Comparison of ENCODE assay signal across 29 mouse cellular contexts in the genomic region with DNA sequence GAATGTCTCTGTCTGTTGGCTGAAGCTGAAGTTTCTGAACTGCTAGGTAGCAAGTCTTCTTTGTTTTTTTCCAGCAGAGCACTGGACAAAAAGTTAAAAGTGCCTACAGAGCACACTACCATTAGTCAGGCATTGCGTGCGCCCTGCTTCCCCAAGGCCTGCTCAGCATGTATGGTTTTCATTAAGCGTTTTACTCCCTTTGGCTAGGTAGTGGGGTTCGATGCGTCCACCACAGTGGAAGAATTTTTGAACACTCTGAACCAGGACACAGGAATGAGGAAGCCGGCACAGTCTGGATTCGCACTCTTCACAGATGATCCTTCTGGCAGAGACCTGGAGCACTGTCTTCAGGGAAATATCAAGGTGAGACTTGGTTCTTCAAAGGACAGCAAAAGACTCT. TPM values are rescaled to one million over a fixed set of nuclear protein-coding genes. Genes with fewer than 3 reads are reported as not detected.
DNase-seq lines count a peak whose midpoint lies in the region; ATAC-seq lines count a peak whose summit lies in the region.
"Had no signal": no experiment of that assay in that cellular context is flagged by ENCODE, and none has a peak within 500 bp of the region (broad histone marks: within the 10 kb centered on the region; RNA-seq: fewer than 3 reads in every experiment).

No protein-coding gene starts in this region.

- H3K4me3 ChIP-seq in forebrain, embryonic 11.5 days (ENCODE audit: low read depth, low read length) = no peak overlapping the region
- H3K4me3 ChIP-seq in forebrain, embryonic 16.5 days (replicated peaks; ENCODE audit: low read length) = no peak overlapping the region
- no peak overlapping the region for H3K4me3 ChIP-seq in embryonic facial prominence, embryonic 14.5 days (ENCODE audit: low read depth, low read length)
- H3K4me3 ChIP-seq in limb, embryonic 12.5 days (replicated peaks) = no peak overlapping the region
- H3K4me3 ChIP-seq in midbrain, embryonic 14.5 days (replicated peaks; ENCODE audit: low read depth, low read length) = no peak overlapping the region
- H3K4me3 ChIP-seq: forebrain, embryonic 10.5 days; heart, embryonic 12.5 days; left cerebral cortex, adult 2 months; liver, embryonic 12.5 days; megakaryocyte, embryonic 14.5 days; midbrain, embryonic 12.5 days; neural tube, embryonic 13.5 days had no signal

- no peaks in the 10 kb centered on the region for H3K27me3 ChIP-seq in forebrain, embryonic 11.5 days (ENCODE audit: control insufficient read depth, insufficient read depth, low read length)
- no peaks in the 10 kb centered on the region for H3K27me3 ChIP-seq in forebrain, embryonic 16.5 days (replicated peaks; ENCODE audit: control insufficient read depth, insufficient read depth, low read length)
- no peaks in the 10 kb centered on the region for H3K27me3 ChIP-seq in embryonic facial prominence, embryonic 14.5 days (replicated peaks; ENCODE audit: control insufficient read depth, insufficient read depth, low read length)
- H3K27me3 ChIP-seq in limb, embryonic 12.5 days = no peaks in the 10 kb centered on the region
- H3K27me3 ChIP-seq in midbrain, embryonic 14.5 days (ENCODE audit: control insufficient read depth, insufficient read depth, low read length) = no peaks in the 10 kb centered on the region
- H3K27me3 ChIP-seq: CH12.LX; heart, embryonic 12.5 days; liver, embryonic 12.5 days; midbrain, embryonic 12.5 days; neural tube, embryonic 13.5 days had no signal

- no peaks in the 10 kb centered on the region for H3K4me1 ChIP-seq in forebrain, embryonic 11.5 days (replicated peaks; ENCODE audit: control insufficient read depth, insufficient read depth, low read length)
- H3K4me1 ChIP-seq in forebrain, embryonic 16.5 days (replicated peaks; ENCODE audit: control insufficient read depth, insufficient read depth, low read length) = peaks cover 11% of the 10 kb centered on the region
- H3K4me1 ChIP-seq in embryonic facial prominence, embryonic 14.5 days (ENCODE audit: control insufficient read depth, insufficient read depth, low read length) = peaks cover 11% of the 10 kb centered on the region; the same call in 1 of the 2 replicates
- peaks cover 20% of the 10 kb centered on the region for H3K4me1 ChIP-seq in limb, embryonic 12.5 days (replicated peaks)
- 0 out of 2 replicates have a peak, but pooled peaks cover 9% of the 10 kb centered on the region for H3K4me1 ChIP-seq in midbrain, embryonic 14.5 days (ENCODE audit: control insufficient read depth, insufficient read depth, low read length)
- H3K4me1 ChIP-seq: liver, embryonic 12.5 days; megakaryocyte, embryonic 14.5 days had no signal

- ATAC-seq in forebrain, embryonic 11.5 days (replicated peaks; ENCODE audit: low FRiP score) = no peak
- ATAC-seq in forebrain, embryonic 16.5 days = no peak
- no peak for ATAC-seq in embryonic facial prominence, embryonic 14.5 days (ENCODE audit: low read depth)
- ATAC-seq in limb, embryonic 12.5 days (ENCODE audit: insufficient number of reproducible peaks, insufficient read depth, low FRiP score, low TSS enrichment, low read depth) = no peak
- ATAC-seq in midbrain, embryonic 14.5 days (ENCODE audit: low FRiP score, low TSS enrichment) = no peak
- ATAC-seq: forebrain, postnatal 0 days; intestine, postnatal 0 days; liver, embryonic 12.5 days; liver, postnatal 0 days had no signal

- DNase-seq in forebrain, embryonic 11.5 days (ENCODE audit: low spot score) = peak; percentile 20
- DNase-seq in NIH3T3 (ENCODE audit: low read depth) = peak; percentile 17
- peak; percentile 34 for DNase-seq in embryonic facial prominence, embryonic 14.5 days (ENCODE audit: low spot score)
- no peak for DNase-seq in left cerebral cortex, adult 8-10 months (ENCODE audit: low spot score in 2 of 2)
- no peak for DNase-seq in adrenal gland, postnatal 4 days (ENCODE audit: low spot score in 2 of 2)
- DNase-seq in midbrain, embryonic 14.5 days = no peak
- DNase-seq: adrenal gland, adult 8-10 months; cerebellum, adult 11 months; cerebellum, adult 9-10 months; cerebellum, postnatal 36 days; forebrain, postnatal 0 days; gastrocnemius, postnatal 14 days; kidney, adult 9 months; kidney, postnatal 10 days; liver, postnatal 0 days; lung, postnatal 36 days; thymus, postnatal 14 days had no signal

- H3K9ac ChIP-seq in forebrain, embryonic 11.5 days (ENCODE audit: low read length) = no peak overlapping the region
- H3K9ac ChIP-seq in forebrain, embryonic 16.5 days (replicated peaks; ENCODE audit: low read depth, low read length) = no peak overlapping the region
- no peak overlapping the region for H3K9ac ChIP-seq in embryonic facial prominence, embryonic 14.5 days (ENCODE audit: low read depth, low read length)
- H3K9ac ChIP-seq in limb, embryonic 12.5 days (replicated peaks) = no peak overlapping the region
- H3K9ac ChIP-seq in midbrain, embryonic 14.5 days (replicated peaks; ENCODE audit: low read length) = no peak overlapping the region
- H3K9ac ChIP-seq: forebrain, postnatal 0 days; heart, embryonic 12.5 days; hindbrain, embryonic 14.5 days; liver, embryonic 12.5 days; liver, postnatal 0 days; midbrain, embryonic 12.5 days; neural tube, embryonic 13.5 days had no signal

- H3K36me3 ChIP-seq in forebrain, embryonic 11.5 days (ENCODE audit: control insufficient read depth, insufficient read depth, low read length) = no peaks in the 10 kb centered on the region
- no peaks in the 10 kb centered on the region for H3K36me3 ChIP-seq in forebrain, embryonic 16.5 days (ENCODE audit: control insufficient read depth, insufficient read depth)
- peaks cover 18% of the 10 kb centered on the region for H3K36me3 ChIP-seq in embryonic facial prominence, embryonic 14.5 days (ENCODE audit: control insufficient read depth, insufficient read depth, low read length)
- H3K36me3 ChIP-seq in limb, embryonic 12.5 days = peaks cover 15% of the 10 kb centered on the region
- no peaks in the 10 kb centered on the region for H3K36me3 ChIP-seq in midbrain, embryonic 14.5 days (ENCODE audit: control insufficient read depth, insufficient read depth, low read length)
- H3K36me3 ChIP-seq: heart, embryonic 12.5 days; liver, embryonic 12.5 days; midbrain, embryonic 12.5 days; neural tube, embryonic 13.5 days had no signal

- H3K27ac ChIP-seq in forebrain, embryonic 11.5 days (ENCODE audit: low read depth, low read length) = no peak overlapping the region
- no peak overlapping the region for H3K27ac ChIP-seq in forebrain, embryonic 16.5 days (ENCODE audit: low read length)
- no peak overlapping the region for H3K27ac ChIP-seq in embryonic facial prominence, embryonic 14.5 days (replicated peaks; ENCODE audit: low read depth, low read length)
- peak overlapping the region; percentile 66; the same call in 1 of the 2 replicates for H3K27ac ChIP-seq in limb, embryonic 12.5 days
- H3K27ac ChIP-seq in midbrain, embryonic 14.5 days (replicated peaks; ENCODE audit: low read depth, low read length) = no peak overlapping the region
- H3K27ac ChIP-seq: forebrain, embryonic 10.5 days; hindbrain, embryonic 14.5 days; left cerebral cortex, adult 2 months; liver, embryonic 12.5 days; midbrain, embryonic 12.5 days; neural tube, embryonic 13.5 days had no signal

- 84% methylated on average over 7 of the region's 7 CpGs for WGBS in forebrain, embryonic 11.5 days
- WGBS in forebrain, embryonic 16.5 days = 91% methylated on average over 7 of the region's 7 CpGs
- WGBS in embryonic facial prominence, embryonic 14.5 days = 52% methylated on average over 7 of the region's 7 CpGs
- 42% methylated on average over 7 of the region's 7 CpGs for WGBS in limb, embryonic 12.5 days
- 95% methylated on average over 7 of the region's 7 CpGs for WGBS in midbrain, embryonic 14.5 days

- no peak overlapping the region for H3K4me2 ChIP-seq in forebrain, embryonic 11.5 days (ENCODE audit: low read depth, low read length, severe bottlenecking)
- H3K4me2 ChIP-seq in forebrain, embryonic 16.5 days (ENCODE audit: low read length) = no peak overlapping the region
- no peak overlapping the region for H3K4me2 ChIP-seq in embryonic facial prominence, embryonic 14.5 days (ENCODE audit: low read depth, low read length)
- H3K4me2 ChIP-seq in limb, embryonic 12.5 days = no peak overlapping the region
- H3K4me2 ChIP-seq in midbrain, embryonic 14.5 days (ENCODE audit: low read length) = no peak overlapping the region
- H3K4me2 ChIP-seq: heart, embryonic 12.5 days; hindbrain, embryonic 14.5 days; liver, embryonic 12.5 days; midbrain, embryonic 12.5 days; neural tube, embryonic 13.5 days had no signal

- no peaks in the 10 kb centered on the region for H3K9me3 ChIP-seq in forebrain, embryonic 11.5 days (ENCODE audit: control insufficient read depth, low read length)
- H3K9me3 ChIP-seq in forebrain, embryonic 16.5 days (ENCODE audit: control insufficient read depth, low read length) = no peaks in the 10 kb centered on the region
- H3K9me3 ChIP-seq in embryonic facial prominence, embryonic 14.5 days (ENCODE audit: control insufficient read depth, low read length) = 0 out of 2 replicates have a peak, but pooled peaks cover 4% of the 10 kb centered on the region
- H3K9me3 ChIP-seq in limb, embryonic 12.5 days = no peaks in the 10 kb centered on the region; the same call in 1 of the 2 replicates
- H3K9me3 ChIP-seq in midbrain, embryonic 14.5 days (ENCODE audit: control insufficient read depth, low read length) = no peaks in the 10 kb centered on the region
- H3K9me3 ChIP-seq: forebrain, embryonic 10.5 days; heart, embryonic 12.5 days; liver, embryonic 12.5 days; megakaryocyte, embryonic 14.5 days; midbrain, embryonic 12.5 days; neural tube, embryonic 13.5 days had no signal

RNA-seq across cellular contexts. Expression of a gene that starts 27.4 kb away (rescaled TPM):
- polyA plus RNA-seq in forebrain, embryonic 11.5 days (2014; fragmentation: Nextera tagmentation; extraction: Ambion mirVana) = 35.0 and 41.8 TPM in 2 replicates
- 33.0 and 34.4 TPM in 2 replicates for polyA plus RNA-seq in forebrain, embryonic 16.5 days (2015; fragmentation: Nextera tagmentation; extraction: Ambion mirVana)
- 28.3 and 32.7 TPM in 2 replicates for polyA plus RNA-seq in embryonic facial prominence, embryonic 14.5 days (2014; fragmentation: Nextera tagmentation; extraction: Ambion mirVana)
- polyA plus RNA-seq in limb, embryonic 12.5 days (2016; fragmentation: Nextera tagmentation; extraction: Ambion mirVana) = 41.5 and 42.1 TPM in 2 replicates
- total RNA-seq in left cerebral cortex, adult 8-10 months (2022) = 10 to 100 TPM; 21.3 to 24.5 (median 22.5) TPM
- total RNA-seq in adrenal gland, postnatal 4 days (2021) = 10 to 100 TPM; 23.2 to 28.2 TPM
- 31.9 and 36.2 TPM in 2 replicates for polyA plus RNA-seq in midbrain, embryonic 14.5 days (2014; fragmentation: Nextera tagmentation; extraction: Ambion mirVana)

Comparison
In these comparisons a context has a peak if more than half of its experiments do, and no peak if none do; other contexts are left out.
1. DNase-seq: peak in forebrain, embryonic 11.5 days (single experiment), NIH3T3 (single experiment) and embryonic facial prominence, embryonic 14.5 days (single experiment); none in left cerebral cortex, adult 8-10 months (0 of 2), adrenal gland, postnatal 4 days (0 of 2) and midbrain, embryonic 14.5 days (single experiment).